Mouse (Mus musculus): ENCODE results near the gene A230072I06Rik.

GRCm38 (mm10) chr8:12260476-12261029 is 18.1 kb upstream of the A230072I06Rik start:
- no peak for TF ChIP-seq CTCF (IDR thresholded peaks at IDR 0.05; ENCODE audit: low read depth, low read length)
- TF ChIP-seq POLR2A (IDR thresholded peaks at IDR 0.05; ENCODE audit: borderline replicate concordance, low read depth, low read length) = no peak

Measured in bone marrow macrophage, adult 2 months (primary cell).